Comparison of ENCODE assay signal across 9 mouse cellular contexts in genomic region chr13:42103486-42104166, GRCm38 (mm10). TPM values are rescaled to one million over a fixed set of nuclear protein-coding genes. Genes with fewer than 3 reads are reported as not detected.
A peak's percentile ranks its signal among the peaks of the same experiment; 100 is the strongest.
DNase-seq lines count a peak whose midpoint lies in the region; ATAC-seq and TF ChIP-seq lines count a peak whose summit lies in the region.
"Had no signal": no experiment of that assay in that cellular context is flagged by ENCODE, and none has a peak within 500 bp of the region (broad histone marks: within the 10 kb centered on the region; RNA-seq: fewer than 3 reads in every experiment).

No protein-coding gene starts in this region.

- H3K4me2 ChIP-seq in heart, embryonic 11.5 days: no peak overlapping the region
- H3K4me2 ChIP-seq in hindbrain, embryonic 12.5 days (replicated peaks): peak overlapping the region; percentile 45
- peak overlapping the region; percentile 49 for H3K4me2 ChIP-seq in midbrain, embryonic 15.5 days

- peak overlapping the region; percentile 27 for H3K4me3 ChIP-seq in heart, adult 2 months
- H3K4me3 ChIP-seq in heart, embryonic 11.5 days (ENCODE audit: low read depth, low read length): no peak overlapping the region
- H3K4me3 ChIP-seq in MEL (ENCODE audit: control insufficient read depth in 1 of 2, insufficient read depth in 1 of 2, low read depth in 2 of 2, low read length in 2 of 2): peak overlapping the region; percentile 87 to 96
- H3K4me3 ChIP-seq in hindbrain, embryonic 12.5 days: no peak overlapping the region
- peak overlapping the region; percentile 21 for H3K4me3 ChIP-seq in midbrain, embryonic 15.5 days
- H3K4me3 ChIP-seq: myocyte had no signal

- no peak for ATAC-seq in heart, embryonic 11.5 days (replicated peaks; ENCODE audit: insufficient number of reproducible peaks, low FRiP score, low TSS enrichment)
- peak; percentile 51; the same call in 1 of the 2 replicates for ATAC-seq in hindbrain, embryonic 12.5 days (ENCODE audit: low FRiP score)
- peak; percentile 67 for ATAC-seq in midbrain, embryonic 15.5 days (replicated peaks)

- TF ChIP-seq POLR2A in heart, adult 2 months (IDR thresholded peaks at IDR 0.05; ENCODE audit: insufficient read depth, low read depth, low read length): no peak
- no peak for TF ChIP-seq POLR2A in MEL (IDR thresholded peaks at IDR 0.05; ENCODE audit: control insufficient read depth in 1 of 2, insufficient read depth in 1 of 2, low read depth in 1 of 2, low read length in 2 of 2, poor library complexity in 1 of 2)

- H3K36me3 ChIP-seq in heart, adult 2 months (ENCODE audit: control insufficient read depth, insufficient read depth, low read length): peaks cover 2% of the 10 kb centered on the region; the same call in 1 of the 2 replicates
- no peaks in the 10 kb centered on the region for H3K36me3 ChIP-seq in heart, embryonic 11.5 days (ENCODE audit: control insufficient read depth, insufficient read depth, low read length)
- peaks cover 0 to 6% of the 10 kb centered on the region in 2 experiments; a peak in 2 of 4 replicates for H3K36me3 ChIP-seq in MEL (ENCODE audit: control insufficient read depth in 1 of 2, insufficient read depth in 2 of 2, low read length in 2 of 2)
- H3K36me3 ChIP-seq in hindbrain, embryonic 12.5 days: no peaks in the 10 kb centered on the region
- H3K36me3 ChIP-seq in midbrain, embryonic 15.5 days (replicated peaks): no peaks in the 10 kb centered on the region

- 70% methylated on average over 11 of the region's 11 CpGs for WGBS in heart, adult 2 months
- 80% methylated on average over 11 of the region's 11 CpGs for WGBS in heart, embryonic 11.5 days (ENCODE audit: insufficient replicate concordance)
- 75% methylated on average over 11 of the region's 11 CpGs for WGBS in hindbrain, embryonic 12.5 days
- 43% methylated on average over 11 of the region's 11 CpGs for WGBS in midbrain, embryonic 15.5 days

- no peaks in the 10 kb centered on the region for H3K27me3 ChIP-seq in heart, adult 2 months (ENCODE audit: control insufficient read depth, insufficient read depth, low read length)
- no peaks in the 10 kb centered on the region for H3K27me3 ChIP-seq in heart, embryonic 11.5 days (ENCODE audit: control insufficient read depth, insufficient read depth, low read length)
- H3K27me3 ChIP-seq in MEL (ENCODE audit: control insufficient read depth in 1 of 2, insufficient read depth in 2 of 2, low read length in 2 of 2): no peaks in the 10 kb centered on the region
- H3K27me3 ChIP-seq in hindbrain, embryonic 12.5 days: no peaks in the 10 kb centered on the region
- H3K27me3 ChIP-seq in midbrain, embryonic 15.5 days (replicated peaks): no peaks in the 10 kb centered on the region

- TF ChIP-seq RAD21 in MEL (IDR thresholded peaks at IDR 0.05; ENCODE audit: low read depth, low read length): no peak

- TF ChIP-seq CTCF in heart, adult 2 months (IDR thresholded peaks at IDR 0.05): no peak
- no peak for TF ChIP-seq CTCF in MEL (IDR thresholded peaks at IDR 0.05 in 2 of 3, conservative IDR thresholded peaks at IDR 0.05 in 1 of 3; ENCODE audit: control insufficient read depth in 1 of 3, insufficient read depth in 1 of 3, low read depth in 2 of 3, low read length in 3 of 3, poor library complexity in 1 of 3, severe bottlenecking in 1 of 3)

- H3K9me3 ChIP-seq in heart, embryonic 11.5 days (replicated peaks; ENCODE audit: control insufficient read depth, low read length): no peaks in the 10 kb centered on the region
- no peaks in the 10 kb centered on the region for H3K9me3 ChIP-seq in MEL (replicated peaks; ENCODE audit: insufficient read depth, low read length)
- no peaks in the 10 kb centered on the region for H3K9me3 ChIP-seq in hindbrain, embryonic 12.5 days (replicated peaks)
- H3K9me3 ChIP-seq in midbrain, embryonic 15.5 days: no peaks in the 10 kb centered on the region

- DNase-seq in heart, adult 2 months: peak; percentile 22 to 46
- peak; percentile 71 for DNase-seq in MEL (ENCODE audit: low read depth, low spot score)
- no peak for DNase-seq in ovary, adult 18-20 months (ENCODE audit: low spot score)
- DNase-seq in testis, postnatal 14 days (ENCODE audit: low spot score): no peak
- DNase-seq in right cerebral cortex, adult 18-20 months: no peak

- peaks cover 16% of the 10 kb centered on the region for H3K4me1 ChIP-seq in heart, adult 2 months (ENCODE audit: control insufficient read depth, insufficient read depth, low read length)
- H3K4me1 ChIP-seq in heart, embryonic 11.5 days (ENCODE audit: control insufficient read depth, insufficient read depth, low read length): peaks cover 30% of the 10 kb centered on the region
- H3K4me1 ChIP-seq in MEL (ENCODE audit: control insufficient read depth in 1 of 2, insufficient read depth in 2 of 2, low read length in 2 of 2): peaks cover 13% of the 10 kb centered on the region in 2 experiments
- H3K4me1 ChIP-seq in hindbrain, embryonic 12.5 days: peaks cover 32% of the 10 kb centered on the region
- peaks cover 47% of the 10 kb centered on the region for H3K4me1 ChIP-seq in midbrain, embryonic 15.5 days

- TF ChIP-seq EP300 in heart, adult 2 months (IDR thresholded peaks at IDR 0.05; ENCODE audit: insufficient read depth, low read depth, low read length): no peak
- no peak for TF ChIP-seq EP300 in MEL (IDR thresholded peaks at IDR 0.05; ENCODE audit: low read depth in 1 of 2, low read length in 2 of 2)

- intact Hi-C loops in heart, adult 2 months (cut with DNase I): loop anchor here (5.0 kb wide), 1 partner anchor 51 kb away; the partner anchor contains the start of gene Hivep1

- peak overlapping the region; percentile 32 for H3K27ac ChIP-seq in heart, adult 2 months
- no peak overlapping the region for H3K27ac ChIP-seq in heart, embryonic 11.5 days (ENCODE audit: low read depth, low read length)
- peak overlapping the region; percentile 87 for H3K27ac ChIP-seq in MEL (ENCODE audit: control insufficient read depth, low read depth, low read length)
- peak overlapping the region; percentile 85 for H3K27ac ChIP-seq in hindbrain, embryonic 12.5 days
- H3K27ac ChIP-seq in midbrain, embryonic 15.5 days: peak overlapping the region; percentile 81

- H3K79me2 ChIP-seq in heart, adult 2 months (replicated peaks; ENCODE audit: control insufficient read depth, insufficient read depth, low read length): peaks cover 6% of the 10 kb centered on the region
- H3K79me2 ChIP-seq in MEL (ENCODE audit: control insufficient read depth, insufficient read depth, low read length, poor library complexity): peaks cover 7% of the 10 kb centered on the region

- peak overlapping the region; percentile 2; the same call in 1 of the 2 replicates for H3K9ac ChIP-seq in heart, adult 2 months (ENCODE audit: low read depth, low read length)
- no peak overlapping the region for H3K9ac ChIP-seq in heart, embryonic 11.5 days (ENCODE audit: low read depth, low read length)
- H3K9ac ChIP-seq in MEL (ENCODE audit: control insufficient read depth, low read depth, low read length, poor library complexity, severe bottlenecking): peak overlapping the region; percentile 87
- no peak overlapping the region for H3K9ac ChIP-seq in hindbrain, embryonic 12.5 days
- H3K9ac ChIP-seq in midbrain, embryonic 15.5 days: 0 out of 2 replicates have a peak overlapping the region, but pooled peaks have one; percentile 8

TF ChIP-seq in MEL, 35 proteins besides CTCF, POLR2A, EP300 and RAD21:
- TF ChIP-seq MXI1 (IDR thresholded peaks at IDR 0.05; ENCODE audit: low read depth, low read length) (0 out of 2 replicates have a peak, but pooled peaks have one; percentile 25), ZKSCAN1 (IDR thresholded peaks at IDR 0.05; ENCODE audit: low read depth, low read length) (no peak), BHLHE40 (IDR thresholded peaks at IDR 0.05; ENCODE audit: borderline replicate concordance, low read depth, low read length) (no peak), HCFC1 (IDR thresholded peaks at IDR 0.05; ENCODE audit: low read depth, low read length) (no peak)

RNA-seq across cellular contexts. Expression of gene Hivep1, which starts 51.8 kb away (rescaled TPM):
- total RNA-seq in heart, adult 2 months (2021): 10 to 100 TPM; 22.1 to 23.2 TPM
- 16.8 and 21.1 TPM in 2 replicates for polyA plus RNA-seq in heart, adult 2 months (2012; rRNA removed)
- polyA plus RNA-seq in heart, embryonic 11.5 days (2014; fragmentation: Nextera tagmentation; extraction: Ambion mirVana): 8.4 and 11.4 TPM in 2 replicates
- total RNA-seq in MEL (2012; rRNA removed): 2.2 and 3.9 TPM in 2 replicates
- polyA plus RNA-seq in MEL (2012; ENCODE audit: insufficient read depth in 1 of 2, insufficient read length in 2 of 2, low read depth in 1 of 2, low replicate concordance in 2 of 2, missing spikeins in 1 of 2): 10 to 100 TPM in 1 of 2 experiments, not detected in 1; 15.9 TPM
- 19.0 TPM in 2 replicates for polyA plus RNA-seq in hindbrain, embryonic 12.5 days (2016; fragmentation: Nextera tagmentation; extraction: Ambion mirVana)
- polyA plus RNA-seq in midbrain, embryonic 15.5 days (2015; fragmentation: Nextera tagmentation; extraction: Ambion mirVana): 17.3 and 18.2 TPM in 2 replicates

Comparison
In these comparisons a context has a peak if more than half of its experiments do, and no peak if none do; other contexts are left out.
1. H3K4me3 ChIP-seq: peak in heart, adult 2 months (single experiment), MEL (2 of 2) and midbrain, embryonic 15.5 days (single experiment); none in heart, embryonic 11.5 days (single experiment) and hindbrain, embryonic 12.5 days (single experiment).
2. H3K9ac ChIP-seq: peak in heart, adult 2 months (single experiment), MEL (single experiment) and midbrain, embryonic 15.5 days (single experiment); none in heart, embryonic 11.5 days (single experiment) and hindbrain, embryonic 12.5 days (single experiment).
3. DNase-seq: peak in heart, adult 2 months (2 of 2) and MEL (single experiment); none in ovary, adult 18-20 months (single experiment), testis, postnatal 14 days (single experiment) and right cerebral cortex, adult 18-20 months (single experiment).